Mouse (Mus musculus): ENCODE data around the gene Armh3.

- TF ChIP-seq POLR2A (IDR thresholded peaks at IDR 0.05; ENCODE audit: extremely low read depth, insufficient read depth, low read length), result no peak
- TF ChIP-seq CTCF (IDR thresholded peaks at IDR 0.05; ENCODE audit: extremely low read depth, insufficient read depth, low read length), result no peak
Observed at GRCm38 (mm10) chr19:45827736-45828135, 170.6 kb downstream of the Armh3 start.

Measured in cortical plate, adult 2 months (tissue).